Mouse (Mus musculus): Measurements from ENCODE around the gene Cpne7. TPM values are rescaled to one million over a fixed set of nuclear protein-coding genes. Genes with fewer than 3 reads are reported as not detected.

Gene Cpne7
- polyA plus RNA-seq, 2 experiments, result 0.50 to 3.0 TPM

DNA sequence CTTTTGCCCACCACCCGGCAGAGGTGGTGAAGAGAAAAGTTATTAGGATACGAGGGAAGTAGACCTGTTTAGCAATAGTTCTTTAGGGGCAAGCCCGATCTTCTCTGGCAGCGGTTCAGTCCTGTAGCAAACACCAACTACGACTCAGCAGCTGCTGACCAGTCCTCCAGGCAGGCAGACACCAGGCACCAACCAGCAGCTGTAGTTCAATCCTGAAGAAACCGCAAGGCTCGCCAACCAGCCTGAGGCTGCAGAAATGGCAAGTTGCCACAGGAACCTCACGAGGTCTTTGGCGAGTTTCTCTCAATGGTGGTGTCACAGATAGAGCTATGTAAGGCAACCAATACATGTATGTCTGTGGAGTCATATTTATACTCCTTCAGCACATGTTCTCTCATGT lies 4.3 kb upstream of the Cpne7 start:
- TF ChIP-seq POLR2A (IDR thresholded peaks at IDR 0.05; ENCODE audit: borderline replicate concordance, extremely low read depth, insufficient read depth, insufficient read length), result no peak
- 63% methylated on average over 9 of the region's 9 CpGs for WGBS
- H3K9ac ChIP-seq (ENCODE audit: low read depth, low read length, severe bottlenecking), result no peak overlapping the region
- H3K36me3 ChIP-seq (ENCODE audit: control insufficient read depth, insufficient read depth, low read length), result no peaks in the 10 kb centered on the region
- no peaks in the 10 kb centered on the region for H3K9me3 ChIP-seq (ENCODE audit: control insufficient read depth, low read length)
- ATAC-seq (ENCODE audit: low FRiP score, low read depth), result no peak
- no peak for DNase-seq (ENCODE audit: low spot score)
- H3K27me3 ChIP-seq (ENCODE audit: control insufficient read depth, insufficient read depth, low read length), result peaks cover 22% of the 10 kb centered on the region
- H3K4me1 ChIP-seq (ENCODE audit: control insufficient read depth, insufficient read depth, low read length), result peaks cover 9% of the 10 kb centered on the region; the same call in 1 of the 2 replicates
- H3K27ac ChIP-seq (replicated peaks; ENCODE audit: low read depth, low read length), result no peak overlapping the region
- H3K4me3 ChIP-seq (replicated peaks; ENCODE audit: low read length), result no peak overlapping the region
- H3K4me2 ChIP-seq (replicated peaks; ENCODE audit: low read depth, low read length, severe bottlenecking), result no peak overlapping the region

GRCm38 (mm10) chr8:123113908-123114469 lies 3.2 kb upstream of the Cpne7 start:
- no peak for ATAC-seq (ENCODE audit: low FRiP score, low read depth)
- Histone ChIP-seq H3K27ac (replicated peaks; ENCODE audit: low read depth, low read length) (no peak overlapping the region), H3K4me2 (replicated peaks; ENCODE audit: low read depth, low read length, severe bottlenecking) (no peak overlapping the region), H3K4me3 (replicated peaks; ENCODE audit: low read length) (no peak overlapping the region), H3K9ac (ENCODE audit: low read depth, low read length, severe bottlenecking) (peak overlapping the region; percentile 3; the same call in 1 of the 2 replicates), H3K27me3 (ENCODE audit: control insufficient read depth, insufficient read depth, low read length) (peaks cover 31% of the 10 kb centered on the region), H3K4me1 (ENCODE audit: control insufficient read depth, insufficient read depth, low read length) (peaks cover 9% of the 10 kb centered on the region; the same call in 1 of the 2 replicates), H3K36me3 (ENCODE audit: control insufficient read depth, insufficient read depth, low read length) (no peaks in the 10 kb centered on the region), H3K9me3 (ENCODE audit: control insufficient read depth, low read length) (no peaks in the 10 kb centered on the region)
- DNase-seq (ENCODE audit: low spot score), result peak; percentile 17
- no peak for TF ChIP-seq POLR2A (IDR thresholded peaks at IDR 0.05; ENCODE audit: borderline replicate concordance, extremely low read depth, insufficient read depth, insufficient read length)
- 60% methylated on average over 2 of the region's 2 CpGs for WGBS

- Histone ChIP-seq H3K4me2 (replicated peaks; ENCODE audit: low read depth, low read length, severe bottlenecking) (no peak overlapping the region), H3K36me3 (ENCODE audit: control insufficient read depth, insufficient read depth, low read length) (no peaks in the 10 kb centered on the region), H3K27me3 (ENCODE audit: control insufficient read depth, insufficient read depth, low read length) (peaks cover 34% of the 10 kb centered on the region), H3K4me3 (replicated peaks; ENCODE audit: low read length) (no peak overlapping the region), H3K9me3 (ENCODE audit: control insufficient read depth, low read length) (no peaks in the 10 kb centered on the region), H3K27ac (replicated peaks; ENCODE audit: low read depth, low read length) (no peak overlapping the region), H3K4me1 (ENCODE audit: control insufficient read depth, insufficient read depth, low read length) (peaks cover 9% of the 10 kb centered on the region; the same call in 1 of the 2 replicates), H3K9ac (ENCODE audit: low read depth, low read length, severe bottlenecking) (no peak overlapping the region)
- TF ChIP-seq POLR2A (IDR thresholded peaks at IDR 0.05; ENCODE audit: borderline replicate concordance, extremely low read depth, insufficient read depth, insufficient read length), result no peak
- 66% methylated on average over 3 of the region's 3 CpGs for WGBS
- ATAC-seq (ENCODE audit: low FRiP score, low read depth) (no peak), DNase-seq (ENCODE audit: low spot score) (no peak)
These were observed 2.5 kb upstream of the Cpne7 start for GRCm38 (mm10) chr8:123114644-123115043.

GRCm38 (mm10) chr8:123117744-123118143 lies 570 bp downstream of the Cpne7 start:
- peaks cover 34% of the 10 kb centered on the region for H3K27me3 ChIP-seq (ENCODE audit: control insufficient read depth, insufficient read depth, low read length)
- H3K36me3 ChIP-seq (ENCODE audit: control insufficient read depth, insufficient read depth, low read length), result no peaks in the 10 kb centered on the region
- no peak overlapping the region for H3K27ac ChIP-seq (replicated peaks; ENCODE audit: low read depth, low read length)
- H3K4me3 ChIP-seq (replicated peaks; ENCODE audit: low read length), result peak overlapping the region; percentile 44
- TF ChIP-seq POLR2A (IDR thresholded peaks at IDR 0.05; ENCODE audit: borderline replicate concordance, extremely low read depth, insufficient read depth, insufficient read length), result no peak
- no peak for DNase-seq (ENCODE audit: low spot score)
- 2% methylated on average over 17 of the region's 17 CpGs for WGBS
- H3K4me1 ChIP-seq (ENCODE audit: control insufficient read depth, insufficient read depth, low read length), result peaks cover 9% of the 10 kb centered on the region; the same call in 1 of the 2 replicates
- no peaks in the 10 kb centered on the region for H3K9me3 ChIP-seq (ENCODE audit: control insufficient read depth, low read length)
- no peak for ATAC-seq (ENCODE audit: low FRiP score, low read depth)
- H3K4me2 ChIP-seq (replicated peaks; ENCODE audit: low read depth, low read length, severe bottlenecking), result peak overlapping the region; percentile 77
- H3K9ac ChIP-seq (ENCODE audit: low read depth, low read length, severe bottlenecking), result 0 out of 2 replicates have a peak overlapping the region, but pooled peaks have one; percentile 41

DNA sequence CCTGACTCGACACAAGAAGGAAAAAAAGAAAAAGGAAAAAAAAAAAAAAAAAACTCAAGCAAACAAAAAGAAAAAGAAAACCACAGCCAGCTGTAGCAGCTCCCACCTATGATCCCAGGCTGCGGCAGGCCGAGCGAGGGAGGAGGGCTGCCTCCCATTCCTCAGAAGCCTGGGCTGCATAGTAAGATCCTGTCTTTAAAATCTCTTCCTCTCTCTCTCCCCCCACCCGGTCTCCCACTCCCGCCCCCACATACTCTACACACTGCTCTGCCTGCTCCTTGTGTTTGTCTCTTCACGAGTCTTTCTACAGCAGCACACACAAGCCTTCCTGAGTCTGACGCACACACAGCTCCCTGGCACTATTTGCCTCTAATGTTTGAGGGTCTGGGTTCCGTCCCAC lies 4.9 kb downstream of the Cpne7 start:
- no peaks in the 10 kb centered on the region for H3K9me3 ChIP-seq (ENCODE audit: control insufficient read depth, low read length)
- no peak overlapping the region for H3K27ac ChIP-seq (replicated peaks; ENCODE audit: low read depth, low read length)
- H3K27me3 ChIP-seq (ENCODE audit: control insufficient read depth, insufficient read depth, low read length), result peaks cover 21% of the 10 kb centered on the region
- no peak overlapping the region for H3K9ac ChIP-seq (ENCODE audit: low read depth, low read length, severe bottlenecking)
- H3K4me2 ChIP-seq (replicated peaks; ENCODE audit: low read depth, low read length, severe bottlenecking), result no peak overlapping the region
- H3K4me3 ChIP-seq (replicated peaks; ENCODE audit: low read length), result no peak overlapping the region
- WGBS, result 60% methylated on average over 9 of the region's 9 CpGs
- peaks cover 10% of the 10 kb centered on the region; the same call in 1 of the 2 replicates for H3K4me1 ChIP-seq (ENCODE audit: control insufficient read depth, insufficient read depth, low read length)
- DNase-seq (ENCODE audit: low spot score) (no peak), ATAC-seq (ENCODE audit: low FRiP score, low read depth) (no peak)
- TF ChIP-seq POLR2A (IDR thresholded peaks at IDR 0.05; ENCODE audit: borderline replicate concordance, extremely low read depth, insufficient read depth, insufficient read length), result no peak
- H3K36me3 ChIP-seq (ENCODE audit: control insufficient read depth, insufficient read depth, low read length), result no peaks in the 10 kb centered on the region

Measured in limb, embryonic 14.5 days (tissue).